Mouse (Mus musculus) forebrain, embryonic 10.5 days (tissue): ENCODE measurements around the gene Sit1. TPM values are rescaled to one million over a fixed set of nuclear protein-coding genes. Genes with fewer than 3 reads are reported as not detected.

Experiments
- DNase-seq: peaks from one replicate; pipeline ENCODE4 v3.0.0-alpha.2; 2017; ENCODE audit warnings: low spot score; ENCODE audit errors: extremely low spot score
- H3K27ac ChIP-seq: fragments of 300-500 bp; sonication (generic); 2 replicates; pipeline ENCODE4 v1.5.1; 2016; ENCODE audit warnings: mild to moderate bottlenecking
- H3K27me3 ChIP-seq: fragments of 300-500 bp; sonication (generic); 2 replicates; pipeline ENCODE4 v1.6.1; 2016; ENCODE audit warnings: mild to moderate bottlenecking; ENCODE audit not compliant: poor library complexity, severe bottlenecking
- H3K36me3 ChIP-seq: fragments of 300-500 bp; sonication (generic); replicated peaks from 2 replicates; pipeline ENCODE4 v1.6.1; 2016; ENCODE audit warnings: mild to moderate bottlenecking, moderate library complexity
- H3K4me1 ChIP-seq: fragments of 300-500 bp; sonication (generic); 2 replicates; pipeline ENCODE4 v1.6.1; 2016
- H3K4me3 ChIP-seq: fragments of 300-500 bp; sonication (generic); 2 replicates; pipeline ENCODE4 v1.5.1; 2016; ENCODE audit warnings: mild to moderate bottlenecking, moderate library complexity
- H3K9me3 ChIP-seq: fragments of 300-500 bp; sonication (generic); 2 replicates; pipeline ENCODE4 v1.6.1; 2016; ENCODE audit warnings: mild to moderate bottlenecking, moderate library complexity
- WGBS: fragments of 180-500 bp; shearing (Covaris S2); methylation state at CpG from one replicate; pipeline ENCODE4 v1.1.7; 2016; 5-methylcytosine and 5-hydroxymethylcytosine counted together
- polyA plus RNA-seq: library from polyadenylated mRNA; unstranded; fragments of >200 nt; fragmentation: Nextera tagmentation; extraction: Ambion mirVana; gene quantifications from 2 replicates; pipeline ENCODE4 v1.2.1, GENCODE M21; 2016

Gene Sit1
- polyA plus RNA-seq, 1 experiment from 2014 or later = not detected

DNA sequence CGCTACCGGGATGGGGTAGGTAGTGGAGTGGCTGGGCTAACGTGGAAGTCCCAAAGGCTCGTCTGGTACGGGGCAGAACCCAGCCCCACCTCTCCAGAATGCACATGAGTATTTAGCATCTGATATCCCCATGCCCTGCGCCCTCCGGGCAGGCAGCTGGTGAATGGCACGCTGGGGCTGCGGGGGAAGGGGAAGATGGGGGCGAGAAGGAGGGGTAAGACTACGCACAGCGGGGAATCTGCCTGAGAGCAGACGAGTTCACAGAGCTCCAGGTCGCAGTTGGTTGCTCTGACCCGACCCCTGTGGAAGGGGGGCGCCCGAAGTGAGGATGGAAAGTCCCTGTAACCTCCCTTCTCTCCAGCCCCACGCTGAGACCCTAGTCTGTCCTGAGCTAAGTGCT, 30.1 kb downstream of the Sit1 start:
- Histone ChIP-seq H3K9me3 (no peaks in the 10 kb centered on the region), H3K4me3 (peak overlapping the region; percentile 42), H3K27ac (peak overlapping the region; percentile 12; the same call in 1 of the 2 replicates), H3K36me3 (peaks cover 2% of the 10 kb centered on the region), H3K4me1 (peaks cover 29% of the 10 kb centered on the region), H3K27me3 (peaks cover 49% of the 10 kb centered on the region)
- DNase-seq = peak; percentile 21
- 1% methylated on average over 18 of the region's 18 CpGs for WGBS

DNA sequence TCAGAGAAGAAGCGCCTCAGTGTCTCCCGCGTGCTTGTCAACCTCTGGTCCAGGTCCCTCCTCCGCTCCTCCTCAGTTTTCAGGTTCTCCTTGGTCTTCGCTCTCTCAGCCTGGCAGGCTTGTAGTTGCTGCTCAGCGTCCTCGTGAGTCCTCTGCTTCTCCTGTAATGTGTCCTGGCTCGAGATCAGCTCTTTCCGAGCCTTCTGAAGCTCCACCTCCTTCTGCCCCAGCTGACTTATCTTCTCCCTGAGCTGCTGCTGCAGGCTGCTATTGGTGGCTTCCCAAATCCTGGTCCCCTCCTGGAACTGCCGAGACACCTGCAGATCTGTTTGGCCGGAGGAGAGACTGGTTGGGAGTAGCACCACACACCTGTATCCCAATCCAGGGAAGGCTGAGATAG, 31.2 kb downstream of the Sit1 start:
- peaks cover 13% of the 10 kb centered on the region for H3K36me3 ChIP-seq
- no peak for DNase-seq
- WGBS = 64% methylated on average over 11 of the region's 11 CpGs
- no peak overlapping the region for H3K4me3 ChIP-seq
- H3K4me1 ChIP-seq = peaks cover 29% of the 10 kb centered on the region
- no peaks in the 10 kb centered on the region for H3K9me3 ChIP-seq
- no peak overlapping the region for H3K27ac ChIP-seq
- peaks cover 49% of the 10 kb centered on the region for H3K27me3 ChIP-seq

- peaks cover 39% of the 10 kb centered on the region for H3K36me3 ChIP-seq
- no peak overlapping the region for H3K27ac ChIP-seq
- peaks cover 22% of the 10 kb centered on the region for H3K4me1 ChIP-seq
- no peak for DNase-seq
- H3K4me3 ChIP-seq = no peak overlapping the region
- peaks cover 35% of the 10 kb centered on the region for H3K27me3 ChIP-seq
- no peaks in the 10 kb centered on the region for H3K9me3 ChIP-seq
- WGBS = 82% methylated on average over 3 of the region's 3 CpGs
Measured at GRCm38 (mm10) chr4:43448554-43448953, 35.0 kb downstream of the Sit1 start.

DNA sequence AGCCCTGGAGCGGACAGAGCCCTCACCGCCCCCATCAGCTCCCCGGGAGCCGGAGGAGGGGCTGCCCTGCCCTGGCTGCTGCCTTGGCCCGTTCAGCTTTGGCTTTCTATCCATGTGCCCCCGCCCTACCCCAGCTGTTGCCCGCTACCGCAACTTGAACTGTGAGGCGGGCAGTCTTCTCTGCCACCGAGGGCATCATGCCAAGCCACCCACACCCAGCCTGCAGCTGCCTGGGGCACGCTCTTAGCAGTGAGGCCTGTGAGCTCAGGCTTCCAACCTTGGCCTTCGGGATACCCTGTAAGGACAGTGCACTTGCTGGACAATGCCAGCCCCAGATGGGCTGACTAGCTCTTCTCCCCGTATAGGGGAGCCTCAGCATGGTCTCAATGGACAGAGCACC, 36.3 kb downstream of the Sit1 start:
- no peak overlapping the region for H3K27ac ChIP-seq
- peaks cover 39% of the 10 kb centered on the region for H3K36me3 ChIP-seq
- H3K9me3 ChIP-seq = no peaks in the 10 kb centered on the region
- H3K4me3 ChIP-seq = 0 out of 2 replicates have a peak overlapping the region, but pooled peaks have one; percentile 2
- peaks cover 21% of the 10 kb centered on the region for H3K4me1 ChIP-seq
- 90% methylated on average over 13 of the region's 13 CpGs for WGBS
- peaks cover 22% of the 10 kb centered on the region for H3K27me3 ChIP-seq
- no peak for DNase-seq

DNA sequence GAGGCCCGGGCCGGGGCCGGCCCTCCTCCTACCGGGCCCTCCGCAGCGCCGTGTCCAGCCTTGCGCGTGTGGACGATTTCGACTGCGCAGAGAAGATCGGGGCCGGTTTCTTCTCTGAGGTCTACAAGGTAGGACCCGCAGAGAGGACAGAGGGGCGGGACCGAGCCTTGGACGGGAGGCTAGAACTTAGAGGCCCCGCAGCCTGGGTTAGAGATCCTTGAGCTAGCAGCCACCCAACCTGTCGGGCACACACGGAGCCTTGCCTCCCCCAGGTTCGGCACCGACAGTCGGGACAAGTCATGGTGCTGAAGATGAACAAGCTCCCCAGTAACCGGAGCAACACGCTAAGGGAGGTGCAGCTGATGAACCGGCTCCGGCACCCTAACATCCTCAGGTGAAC, 40.0 kb downstream of the Sit1 start:
- Histone ChIP-seq H3K27me3 (peaks cover 11% of the 10 kb centered on the region; the same call in 1 of the 2 replicates), H3K36me3 (peaks cover 38% of the 10 kb centered on the region), H3K4me1 (peaks cover 27% of the 10 kb centered on the region), H3K9me3 (no peaks in the 10 kb centered on the region), H3K27ac (peak overlapping the region; percentile 94), H3K4me3 (peak overlapping the region; percentile 92)
- peak; percentile 42 for DNase-seq
- WGBS = 1% methylated on average over 28 of the region's 28 CpGs

- Histone ChIP-seq H3K27me3 (peaks cover 11% of the 10 kb centered on the region; the same call in 1 of the 2 replicates), H3K4me3 (peak overlapping the region; percentile 92), H3K27ac (peak overlapping the region; percentile 94), H3K4me1 (peaks cover 27% of the 10 kb centered on the region), H3K9me3 (no peaks in the 10 kb centered on the region), H3K36me3 (peaks cover 30% of the 10 kb centered on the region)
- DNase-seq = peak; percentile 61
- WGBS = under 1% methylated on average over 88 of the region's 88 CpGs
Measured at GRCm38 (mm10) chr4:43442456-43443361, 40.8 kb downstream of the Sit1 start.

DNA sequence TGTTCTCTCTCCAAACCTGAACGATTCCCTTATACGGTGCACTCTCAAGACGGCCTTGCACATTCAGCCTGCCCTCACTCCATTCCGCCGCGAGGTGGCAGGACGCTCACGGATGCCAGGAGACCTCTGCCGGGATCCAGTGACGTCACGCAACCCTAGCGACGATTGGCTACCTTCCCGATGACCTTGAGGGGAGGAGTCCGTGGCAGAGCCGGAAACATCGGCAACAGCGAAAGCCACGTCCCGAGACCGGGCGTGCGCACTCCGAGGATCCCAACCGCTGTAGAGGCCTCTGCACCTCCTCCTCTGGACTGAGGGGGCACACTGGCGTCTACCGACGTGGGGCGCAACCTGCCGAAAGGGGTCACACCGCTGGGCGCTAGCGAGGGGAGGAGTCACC, 41.5 kb downstream of the Sit1 start:
- H3K4me1 ChIP-seq = peaks cover 27% of the 10 kb centered on the region
- DNase-seq = peak; percentile 99
- peaks cover 23% of the 10 kb centered on the region for H3K36me3 ChIP-seq
- H3K4me3 ChIP-seq = peak overlapping the region; percentile 92
- H3K9me3 ChIP-seq = no peaks in the 10 kb centered on the region
- H3K27ac ChIP-seq = peak overlapping the region; percentile 94
- peaks cover 11% of the 10 kb centered on the region; the same call in 1 of the 2 replicates for H3K27me3 ChIP-seq
- under 1% methylated on average over 33 of the region's 33 CpGs for WGBS

- H3K27ac ChIP-seq = peak within 1 kb of the TSS; percentile 94
- H3K27me3 ChIP-seq = peaks cover 11% of the 10 kb centered on the region; the same call in 1 of the 2 replicates
- no peaks in the 10 kb centered on the region for H3K9me3 ChIP-seq
- no peak for DNase-seq
- H3K4me3 ChIP-seq = peak within 1 kb of the TSS; percentile 92
- 32% methylated on average over 4 of the region's 4 CpGs for WGBS
- peaks cover 27% of the 10 kb centered on the region for H3K4me1 ChIP-seq
- peaks cover 19% of the 10 kb centered on the region for H3K36me3 ChIP-seq
Measured at GRCm38 (mm10) chr4:43441639-43442038, 41.9 kb downstream of the Sit1 start, which contains the start of gene Tesk1. Gene Tesk1, plus strand, starts transcription at chr4:43441939.

DNA sequence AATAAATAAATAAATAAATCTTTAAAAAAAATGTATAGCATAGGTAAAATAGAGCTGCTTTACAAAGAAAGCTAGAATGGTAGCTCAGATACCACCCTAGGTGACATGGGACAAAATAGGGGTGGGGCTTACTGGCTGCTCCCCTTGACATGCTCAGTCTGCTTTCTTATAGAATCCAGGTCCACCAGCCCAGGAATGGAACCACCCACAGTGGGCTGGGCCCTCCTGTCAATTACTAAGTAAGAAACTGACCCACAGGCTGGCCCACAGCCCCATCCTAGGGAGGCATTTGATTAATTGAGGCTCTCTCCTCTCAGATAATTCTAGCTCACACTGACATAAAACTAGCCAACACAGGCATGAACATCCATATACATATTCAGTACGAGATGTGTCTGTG, 50.7 kb downstream of the Sit1 start:
- DNase-seq = no peak
- Histone ChIP-seq H3K9me3 (no peaks in the 10 kb centered on the region), H3K4me3 (no peak overlapping the region), H3K4me1 (peaks cover 19% of the 10 kb centered on the region), H3K36me3 (no peaks in the 10 kb centered on the region), H3K27ac (no peak overlapping the region), H3K27me3 (peaks cover 34% of the 10 kb centered on the region)
- WGBS = 93% methylated on average over 1 of the region's 1 CpGs

Other genes starting within 250 kb of the Sit1 start
- 0.32 and 0.53 TPM in 2 replicates for gene Atp8b5, start 216.6 kb downstream of the Sit1 start, polyA plus RNA-seq
- gene Rusc2, start 101.8 kb downstream of the Sit1 start, polyA plus RNA-seq = 7.4 and 8.4 TPM in 2 replicates
- gene Fam166b, start 54.6 kb downstream of the Sit1 start, polyA plus RNA-seq = 0.10 and 0.17 TPM in 2 replicates
- 3.2 and 3.5 TPM in 2 replicates for gene Tesk1, start 41.8 kb downstream of the Sit1 start, polyA plus RNA-seq
- gene Cd72, start 29.1 kb downstream of the Sit1 start, polyA plus RNA-seq = 2.3 and 2.4 TPM in 2 replicates
- 42.2 and 43.9 TPM in 2 replicates for gene Ccdc107, start 9.2 kb upstream of the Sit1 start, polyA plus RNA-seq
- gene Arhgef39, start 16.0 kb upstream of the Sit1 start, polyA plus RNA-seq = 54.6 and 56.7 TPM in 2 replicates
- gene Car9, start 23.2 kb upstream of the Sit1 start, polyA plus RNA-seq = 0.60 and 1.1 TPM in 2 replicates
- 40.0 and 42.6 TPM in 2 replicates for gene Tpm2, start 40.0 kb upstream of the Sit1 start, polyA plus RNA-seq
- gene Creb3, start 78.6 kb upstream of the Sit1 start, polyA plus RNA-seq = 32.5 and 34.4 TPM in 2 replicates
- 42.5 and 43.0 TPM in 2 replicates for gene Tln1, start 79.0 kb upstream of the Sit1 start, polyA plus RNA-seq
- gene Rgp1, start 95.0 kb upstream of the Sit1 start, polyA plus RNA-seq = 15.3 and 24.2 TPM in 2 replicates
- 24.3 and 26.4 TPM in 2 replicates for gene Gba2, start 95.1 kb upstream of the Sit1 start, polyA plus RNA-seq
- gene Msmp, start 100.8 kb upstream of the Sit1 start, polyA plus RNA-seq = 0.97 TPM in 1 of 2 replicates, not detected in the other
- 5.4 and 6.2 TPM in 2 replicates for gene Npr2, start 148.2 kb upstream of the Sit1 start, polyA plus RNA-seq
- gene Spag8, start 169.9 kb upstream of the Sit1 start, polyA plus RNA-seq = 1.9 and 2.9 TPM in 2 replicates
- gene Hint2, start 172.7 kb upstream of the Sit1 start, polyA plus RNA-seq = 66.0 and 69.7 TPM in 2 replicates
- gene Tmem8b, start 185.2 kb upstream of the Sit1 start, polyA plus RNA-seq = 4.2 and 4.3 TPM in 2 replicates
- 1.6 and 1.7 TPM in 2 replicates for gene Fam221b, start 185.4 kb upstream of the Sit1 start, polyA plus RNA-seq
- not detected in 2 replicates for gene Olfr70, start 217.1 kb upstream of the Sit1 start, polyA plus RNA-seq
- not detected in 2 replicates for gene Olfr71, start 226.5 kb upstream of the Sit1 start, polyA plus RNA-seq
- gene Hrct1, start 243.5 kb upstream of the Sit1 start, polyA plus RNA-seq = 0.16 and 0.31 TPM in 2 replicates
- gene Spaar, start 246.3 kb upstream of the Sit1 start, polyA plus RNA-seq = 0.07 TPM in 1 of 2 replicates, not detected in the other